Mouse (Mus musculus): Measurements from ENCODE around the gene Celf3.
A peak's percentile ranks its signal among the peaks of the same experiment; 100 is the strongest.

DNA sequence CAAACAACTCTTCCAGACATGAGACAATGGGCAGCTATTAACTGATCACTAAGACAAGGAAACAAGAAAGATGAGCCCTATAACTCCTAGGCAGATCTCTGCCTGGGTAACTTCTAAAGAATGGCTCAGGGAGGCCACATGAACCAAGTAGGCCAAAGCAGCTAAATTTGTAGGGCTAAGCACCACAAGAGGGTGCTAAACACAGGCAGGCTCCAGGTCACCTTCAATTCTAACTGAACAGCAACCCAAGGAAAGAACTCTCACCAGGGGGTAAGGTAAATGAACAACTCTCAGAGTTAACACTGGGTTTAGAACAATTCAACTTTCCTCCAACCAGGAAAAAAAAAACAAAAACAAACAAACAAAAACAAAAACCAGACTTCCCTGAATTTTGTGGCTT lies 55.9 kb downstream of the Celf3 start:
- peak; percentile 54 for TF ChIP-seq CTCF (IDR thresholded peaks at IDR 0.05; ENCODE audit: extremely low read depth, insufficient read depth, low read length)
- no peak for TF ChIP-seq POLR2A (IDR thresholded peaks at IDR 0.05; ENCODE audit: extremely low read depth, insufficient read depth, low read length)

Data from cortical plate, adult 2 months (tissue).